In the genomic region with DNA sequence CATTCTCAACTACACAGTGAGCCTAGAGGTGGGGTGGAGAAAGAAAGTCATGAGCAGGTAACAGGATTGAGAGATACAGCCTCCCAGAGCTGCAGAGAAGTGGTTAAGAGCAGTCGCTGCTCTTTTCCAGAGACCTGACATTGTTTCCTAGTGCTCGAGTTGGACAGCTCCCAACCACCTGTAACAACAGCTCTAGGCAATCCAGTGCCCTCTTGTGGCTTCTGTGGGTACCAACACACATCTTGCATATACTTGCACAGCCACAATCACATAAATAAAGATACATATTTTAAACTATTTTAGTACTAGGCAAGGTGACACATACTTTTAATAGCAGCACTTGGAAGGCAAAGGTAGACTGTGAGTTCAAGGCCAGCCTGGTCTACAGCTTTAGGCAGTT, we compare ENCODE assay signal across 19 mouse cellular contexts. TPM values are rescaled to one million over a fixed set of nuclear protein-coding genes. Genes with fewer than 3 reads are reported as not detected.
A peak's percentile ranks its signal among the peaks of the same experiment; 100 is the strongest.
DNase-seq lines count a peak whose midpoint lies in the region; ATAC-seq and TF ChIP-seq lines count a peak whose summit lies in the region.
"Had no signal": no experiment of that assay in that cellular context is flagged by ENCODE, and none has a peak within 500 bp of the region (broad histone marks: within the 10 kb centered on the region; RNA-seq: fewer than 3 reads in every experiment).

No protein-coding gene starts in this region.

- H3K4me2 ChIP-seq in forebrain, postnatal 0 days (ENCODE audit: low read depth), result no peak overlapping the region
- no peak overlapping the region for H3K4me2 ChIP-seq in forebrain, embryonic 13.5 days

- 73% methylated on average over 2 of the region's 2 CpGs for WGBS in forebrain, postnatal 0 days
- 70% methylated on average over 2 of the region's 2 CpGs for WGBS in forebrain, embryonic 13.5 days

- peaks cover 14% of the 10 kb centered on the region; the same call in 1 of the 2 replicates for H3K4me1 ChIP-seq in forebrain, postnatal 0 days (ENCODE audit: insufficient read depth)
- peaks cover 52% of the 10 kb centered on the region for H3K4me1 ChIP-seq in forebrain, embryonic 13.5 days
- 0 out of 2 replicates have a peak, but pooled peaks cover 3% of the 10 kb centered on the region for H3K4me1 ChIP-seq in cortical plate, adult 2 months (ENCODE audit: control insufficient read depth, insufficient read depth, low read length)
- H3K4me1 ChIP-seq: liver, embryonic 15.5 days had no signal

- intact Hi-C loops in left cerebral cortex, adult 2 months (cut with DNase I), result no loop called here

- TF ChIP-seq POLR2A in cortical plate, adult 2 months (IDR thresholded peaks at IDR 0.05; ENCODE audit: extremely low read depth, insufficient read depth, low read length), result no peak

- H3K4me3 ChIP-seq in forebrain, postnatal 0 days (ENCODE audit: low read depth, low read length), result no peak overlapping the region
- H3K4me3 ChIP-seq in forebrain, embryonic 13.5 days, result no peak overlapping the region
- H3K4me3 ChIP-seq in left cerebral cortex, adult 2 months, result no peak overlapping the region
- H3K4me3 ChIP-seq in cortical plate, adult 2 months (ENCODE audit: insufficient read depth, low read length), result no peak overlapping the region
- H3K4me3 ChIP-seq: erythroblast, embryonic 14.5 days; liver, embryonic 15.5 days had no signal

- peak; percentile 29; the same call in 1 of the 2 replicates for TF ChIP-seq CTCF in forebrain, postnatal 0 days (IDR thresholded peaks at IDR 0.05; ENCODE audit: low read depth)
- peak; percentile 18 for TF ChIP-seq CTCF in left cerebral cortex, adult 2 months (IDR thresholded peaks at IDR 0.05)
- TF ChIP-seq CTCF in cortical plate, adult 2 months (IDR thresholded peaks at IDR 0.05; ENCODE audit: extremely low read depth, insufficient read depth, low read length), result 0 out of 2 replicates have a peak, but pooled peaks have one; percentile 4

- no peaks in the 10 kb centered on the region for H3K27me3 ChIP-seq in forebrain, postnatal 0 days (ENCODE audit: insufficient read depth, low read length)
- no peaks in the 10 kb centered on the region for H3K27me3 ChIP-seq in forebrain, embryonic 13.5 days

- no peaks in the 10 kb centered on the region for H3K9me3 ChIP-seq in forebrain, postnatal 0 days (ENCODE audit: low read length)
- no peaks in the 10 kb centered on the region; the same call in 1 of the 2 replicates for H3K9me3 ChIP-seq in forebrain, embryonic 13.5 days (replicated peaks)
- H3K9me3 ChIP-seq: liver, embryonic 15.5 days; midbrain, embryonic 13.5 days had no signal

- no peak for ATAC-seq in forebrain, postnatal 0 days
- no peak for ATAC-seq in forebrain, embryonic 13.5 days
- ATAC-seq: forebrain, embryonic 16.5 days had no signal

- DNase-seq in forebrain, postnatal 0 days, result no peak
- DNase-seq in left cerebral cortex, adult 2 months (ENCODE audit: extremely low spot score in 1 of 2, low spot score in 2 of 2), result no peak
- no peak for DNase-seq in left cerebral cortex, adult 11 months (ENCODE audit: low spot score)
- DNase-seq in 416B (ENCODE audit: low read depth), result peak; percentile 40
- no peak for DNase-seq in left cerebral cortex, adult 9 months (ENCODE audit: low spot score in 2 of 2)
- DNase-seq in thymus, postnatal 14 days, result no peak
- DNase-seq: B cell, adult 2 months; gastrocnemius, postnatal 10 days; heart, postnatal 36 days; kidney, postnatal 14 days; layer of hippocampus, adult 9-11 months; left cerebral cortex, postnatal 4 days had no signal

- no peak overlapping the region for H3K27ac ChIP-seq in forebrain, postnatal 0 days (ENCODE audit: low read depth, low read length)
- H3K27ac ChIP-seq in forebrain, embryonic 13.5 days, result no peak overlapping the region
- no peak overlapping the region for H3K27ac ChIP-seq in left cerebral cortex, adult 2 months
- H3K27ac ChIP-seq in cortical plate, adult 2 months (ENCODE audit: insufficient read depth, low read length), result no peak overlapping the region
- H3K27ac ChIP-seq: liver, embryonic 15.5 days; macrophage had no signal

- no peaks in the 10 kb centered on the region for H3K36me3 ChIP-seq in forebrain, postnatal 0 days (ENCODE audit: insufficient read depth)
- no peaks in the 10 kb centered on the region for H3K36me3 ChIP-seq in forebrain, embryonic 13.5 days (ENCODE audit: poor library complexity, severe bottlenecking)
- H3K36me3 ChIP-seq: liver, embryonic 15.5 days; midbrain, embryonic 13.5 days had no signal

- H3K9ac ChIP-seq in forebrain, postnatal 0 days, result no peak overlapping the region
- H3K9ac ChIP-seq in forebrain, embryonic 13.5 days, result no peak overlapping the region
- H3K9ac ChIP-seq: liver, embryonic 15.5 days had no signal

RNA-seq across cellular contexts. Expression of gene Rhbdl3, which starts 9.7 kb away (rescaled TPM):
- total RNA-seq in forebrain, postnatal 0 days (2014; rRNA removed), result 3.8 and 6.7 TPM in 2 replicates
- 2.5 and 2.8 TPM in 2 replicates for polyA plus RNA-seq in forebrain, postnatal 0 days (2015; fragmentation: Nextera tagmentation; extraction: Ambion mirVana)
- polyA plus RNA-seq in forebrain, embryonic 13.5 days (2015; fragmentation: Nextera tagmentation; extraction: Ambion mirVana), result 24.9 and 27.5 TPM in 2 replicates
- 10 to 100 TPM; 22.9 to 27.7 TPM for total RNA-seq in left cerebral cortex, adult 2 months (2021)
- 7.5 and 8.4 TPM in 2 replicates for polyA plus RNA-seq in cortical plate, adult 2 months (2012; rRNA removed)
- polyA plus RNA-seq: erythroblast, embryonic 14.5 days had no signal
